Mouse (Mus musculus): ENCODE measurements at regions not wholly inside any gene's neighbourhood (a gene's known extent, or its start where the extent isn't known, plus 50 kb on each side); places are given as distances from the start of the nearest gene placed in this dataset.

DNA sequence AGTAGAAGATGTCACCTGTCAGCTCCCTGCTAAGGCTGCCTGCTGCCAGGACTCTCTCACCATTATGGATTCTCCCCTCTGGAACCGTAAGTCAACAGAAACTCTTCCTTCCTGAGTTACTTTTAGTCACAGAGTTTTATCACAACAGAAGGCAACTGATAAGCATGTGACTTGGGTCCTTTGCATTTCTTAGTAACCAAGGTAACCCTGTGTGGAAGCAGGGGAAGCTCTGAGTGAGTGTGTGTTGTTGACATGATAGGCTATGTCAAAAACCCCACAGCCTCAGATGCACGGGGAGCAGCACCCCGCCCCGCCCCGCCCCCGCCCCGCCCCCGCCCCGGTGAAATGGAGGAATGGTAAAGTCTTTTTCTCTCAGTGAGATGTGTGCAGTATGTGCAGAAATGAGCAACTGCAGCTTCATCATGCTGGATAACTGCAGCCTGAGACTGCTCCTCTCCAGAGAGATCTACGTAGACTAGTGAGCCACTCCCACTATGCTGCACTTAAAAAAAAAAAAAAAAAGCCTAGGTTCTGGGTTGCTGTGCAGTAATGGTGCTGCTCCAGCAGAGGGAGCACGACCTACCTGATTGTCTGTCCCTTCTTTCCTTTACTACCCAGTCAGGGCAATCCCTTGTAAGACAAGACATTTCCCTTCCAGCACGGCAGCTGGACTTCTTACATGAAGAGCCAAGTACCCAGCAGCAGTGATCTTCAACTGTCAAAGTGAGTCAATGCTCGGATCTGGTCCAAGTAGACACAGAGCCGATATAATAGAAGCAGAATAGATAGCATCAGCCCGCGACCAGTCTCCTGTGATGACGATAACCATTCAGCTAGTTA is 92.6 kb upstream of the Zfp706 start:
- TF ChIP-seq ETS1 (conservative IDR thresholded peaks at IDR 0.05; ENCODE audit: low read depth, low read length) (no peak), GABPA (IDR thresholded peaks at IDR 0.05; ENCODE audit: insufficient replicate concordance, low read depth, low read length) (no peak)
